Comparison of ENCODE assay signal across 24 mouse cellular contexts in genomic region chr4:141570821-141571220, GRCm38 (mm10). TPM values are rescaled to one million over a fixed set of nuclear protein-coding genes. Genes with fewer than 3 reads are reported as not detected.
DNase-seq lines count a peak whose midpoint lies in the region; ATAC-seq and TF ChIP-seq lines count a peak whose summit lies in the region.
"Had no signal": no experiment of that assay in that cellular context is flagged by ENCODE, and none has a peak within 500 bp of the region (broad histone marks: within the 10 kb centered on the region; RNA-seq: fewer than 3 reads in every experiment).

No protein-coding gene starts in this region.

- no peak overlapping the region for H3K4me3 ChIP-seq in heart, adult 2 months
- H3K4me3 ChIP-seq in heart, embryonic 10.5 days: no peak overlapping the region
- no peak overlapping the region for H3K4me3 ChIP-seq in kidney, postnatal 0 days (replicated peaks; ENCODE audit: low read depth, low read length)
- peak overlapping the region; percentile 55 for H3K4me3 ChIP-seq in ES-Bruce4 (ENCODE audit: low read depth, low read length)
- no peak overlapping the region for H3K4me3 ChIP-seq in brown adipose tissue, adult 24 weeks (ENCODE audit: insufficient read depth, low read depth, low read length)
- H3K4me3 ChIP-seq in midbrain, embryonic 16.5 days (ENCODE audit: low read depth, low read length): no peak overlapping the region
- H3K4me3 ChIP-seq in forebrain, embryonic 16.5 days (replicated peaks; ENCODE audit: low read length): no peak overlapping the region
- H3K4me3 ChIP-seq: forebrain, embryonic 13.5 days; hindbrain, embryonic 12.5 days; limb, embryonic 12.5 days; lung, embryonic 15.5 days; neural tube, embryonic 13.5 days; stomach, embryonic 15.5 days had no signal

- no peaks in the 10 kb centered on the region for H3K36me3 ChIP-seq in heart, adult 2 months (ENCODE audit: control insufficient read depth, insufficient read depth, low read length)
- H3K36me3 ChIP-seq in heart, embryonic 10.5 days: no peaks in the 10 kb centered on the region
- no peaks in the 10 kb centered on the region for H3K36me3 ChIP-seq in kidney, postnatal 0 days (ENCODE audit: insufficient read depth, low read length)
- no peaks in the 10 kb centered on the region for H3K36me3 ChIP-seq in ES-Bruce4 (ENCODE audit: control insufficient read depth, insufficient read depth, low read length, poor library complexity, severe bottlenecking)
- H3K36me3 ChIP-seq in midbrain, embryonic 16.5 days (ENCODE audit: control insufficient read depth, insufficient read depth, low read length): no peaks in the 10 kb centered on the region
- H3K36me3 ChIP-seq in forebrain, embryonic 16.5 days (ENCODE audit: control insufficient read depth, insufficient read depth): no peaks in the 10 kb centered on the region
- H3K36me3 ChIP-seq: hindbrain, embryonic 12.5 days; limb, embryonic 12.5 days; lung, embryonic 15.5 days; neural tube, embryonic 13.5 days; stomach, embryonic 15.5 days had no signal

- no peak for TF ChIP-seq EP300 in heart, adult 2 months (IDR thresholded peaks at IDR 0.05; ENCODE audit: insufficient read depth, low read depth, low read length)
- TF ChIP-seq EP300 in ES-Bruce4 (IDR thresholded peaks at IDR 0.05; ENCODE audit: insufficient read depth, low read depth, low read length): no peak

- intact Hi-C loops in heart, adult 2 months (cut with DNase I): loop anchor here (2.0 kb wide), 1 partner anchor 132 kb away; no protein-coding TSS in a partner anchor

- H3K4me1 ChIP-seq in heart, adult 2 months (ENCODE audit: control insufficient read depth, insufficient read depth, low read length): peaks cover 23% of the 10 kb centered on the region
- H3K4me1 ChIP-seq in heart, embryonic 10.5 days: peaks cover 32% of the 10 kb centered on the region
- H3K4me1 ChIP-seq in kidney, postnatal 0 days (replicated peaks; ENCODE audit: insufficient read depth, low read length): peaks cover 15% of the 10 kb centered on the region
- H3K4me1 ChIP-seq in ES-Bruce4 (ENCODE audit: control insufficient read depth, insufficient read depth, low read length): peaks cover 18% of the 10 kb centered on the region
- peaks cover 27% of the 10 kb centered on the region for H3K4me1 ChIP-seq in brown adipose tissue, adult 24 weeks (ENCODE audit: control insufficient read depth, insufficient read depth, insufficient read length, low read length)
- H3K4me1 ChIP-seq in midbrain, embryonic 16.5 days (ENCODE audit: control insufficient read depth, insufficient read depth, low read length): no peaks in the 10 kb centered on the region
- peaks cover 4% of the 10 kb centered on the region; the same call in 1 of the 2 replicates for H3K4me1 ChIP-seq in forebrain, embryonic 16.5 days (replicated peaks; ENCODE audit: control insufficient read depth, insufficient read depth, low read length)
- H3K4me1 ChIP-seq: hindbrain, embryonic 12.5 days; neural tube, embryonic 13.5 days had no signal

- H3K27ac ChIP-seq in heart, adult 2 months: peak overlapping the region; percentile 82
- no peak overlapping the region for H3K27ac ChIP-seq in heart, embryonic 10.5 days
- peak overlapping the region; percentile 61 for H3K27ac ChIP-seq in kidney, postnatal 0 days
- peak overlapping the region; percentile 57 for H3K27ac ChIP-seq in ES-Bruce4 (ENCODE audit: insufficient read depth, low read length)
- H3K27ac ChIP-seq in brown adipose tissue, adult 24 weeks (replicated peaks; ENCODE audit: low read depth, low read length): peak overlapping the region; percentile 97
- H3K27ac ChIP-seq in midbrain, embryonic 16.5 days (ENCODE audit: low read length): no peak overlapping the region
- H3K27ac ChIP-seq in forebrain, embryonic 16.5 days (ENCODE audit: low read length): no peak overlapping the region
- H3K27ac ChIP-seq: forebrain, embryonic 13.5 days; hindbrain, embryonic 12.5 days; limb, embryonic 12.5 days; liver, embryonic 14.5 days; lung, embryonic 15.5 days; neural tube, embryonic 13.5 days; stomach, embryonic 15.5 days had no signal

- TF ChIP-seq CTCF in heart, adult 2 months (IDR thresholded peaks at IDR 0.05): no peak
- no peak for TF ChIP-seq CTCF in kidney, postnatal 0 days (IDR thresholded peaks at IDR 0.05; ENCODE audit: low read depth)
- no peak for TF ChIP-seq CTCF in ES-Bruce4 (IDR thresholded peaks at IDR 0.05; ENCODE audit: low read depth, low read length)

- no peak overlapping the region for H3K9ac ChIP-seq in heart, adult 2 months (ENCODE audit: low read depth, low read length)
- H3K9ac ChIP-seq in kidney, postnatal 0 days (ENCODE audit: low read depth, low read length): no peak overlapping the region
- peak overlapping the region; percentile 45 for H3K9ac ChIP-seq in ES-Bruce4 (ENCODE audit: low read depth, poor library complexity, severe bottlenecking)
- H3K9ac ChIP-seq in midbrain, embryonic 16.5 days (ENCODE audit: low read depth, low read length): no peak overlapping the region
- no peak overlapping the region for H3K9ac ChIP-seq in forebrain, embryonic 16.5 days (replicated peaks; ENCODE audit: low read depth, low read length)
- H3K9ac ChIP-seq: forebrain, embryonic 13.5 days; hindbrain, embryonic 12.5 days; limb, embryonic 12.5 days; liver, embryonic 14.5 days; lung, embryonic 15.5 days; neural tube, embryonic 13.5 days; stomach, embryonic 15.5 days had no signal

- WGBS in heart, adult 2 months: 89% methylated on average over 1 of the region's 1 CpGs
- WGBS in heart, embryonic 10.5 days: 82% methylated on average over 1 of the region's 1 CpGs
- WGBS in kidney, postnatal 0 days: 95% methylated on average over 1 of the region's 1 CpGs
- 72% methylated on average over 1 of the region's 1 CpGs for WGBS in midbrain, embryonic 16.5 days
- 82% methylated on average over 1 of the region's 1 CpGs for WGBS in forebrain, embryonic 16.5 days

- H3K27me3 ChIP-seq in heart, adult 2 months (ENCODE audit: control insufficient read depth, insufficient read depth, low read length): no peaks in the 10 kb centered on the region
- H3K27me3 ChIP-seq in heart, embryonic 10.5 days (ENCODE audit: insufficient read depth, poor library complexity, severe bottlenecking): no peaks in the 10 kb centered on the region
- H3K27me3 ChIP-seq in kidney, postnatal 0 days (ENCODE audit: insufficient read depth, low read length): no peaks in the 10 kb centered on the region
- H3K27me3 ChIP-seq in ES-Bruce4 (ENCODE audit: control insufficient read depth, insufficient read depth, low read length, poor library complexity, severe bottlenecking): no peaks in the 10 kb centered on the region
- H3K27me3 ChIP-seq in midbrain, embryonic 16.5 days (ENCODE audit: control insufficient read depth, insufficient read depth, low read depth, low read length): no peaks in the 10 kb centered on the region
- H3K27me3 ChIP-seq in forebrain, embryonic 16.5 days (replicated peaks; ENCODE audit: control insufficient read depth, insufficient read depth, low read length): no peaks in the 10 kb centered on the region
- H3K27me3 ChIP-seq: forebrain, embryonic 13.5 days; hindbrain, embryonic 12.5 days; limb, embryonic 12.5 days; lung, embryonic 15.5 days; neural tube, embryonic 13.5 days; stomach, embryonic 15.5 days had no signal

- no peaks in the 10 kb centered on the region for H3K9me3 ChIP-seq in heart, embryonic 10.5 days
- no peaks in the 10 kb centered on the region for H3K9me3 ChIP-seq in kidney, postnatal 0 days (replicated peaks; ENCODE audit: low read length)
- H3K9me3 ChIP-seq in ES-Bruce4 (replicated peaks; ENCODE audit: control insufficient read depth, insufficient read depth, low read length, poor library complexity, severe bottlenecking): no peaks in the 10 kb centered on the region
- H3K9me3 ChIP-seq in midbrain, embryonic 16.5 days (replicated peaks; ENCODE audit: control insufficient read depth, low read length, poor library complexity, severe bottlenecking): no peaks in the 10 kb centered on the region
- no peaks in the 10 kb centered on the region for H3K9me3 ChIP-seq in forebrain, embryonic 16.5 days (ENCODE audit: control insufficient read depth, low read length)
- H3K9me3 ChIP-seq: forebrain, embryonic 13.5 days; hindbrain, embryonic 12.5 days; limb, embryonic 12.5 days; lung, embryonic 15.5 days; neural tube, embryonic 13.5 days; stomach, embryonic 15.5 days had no signal

- DNase-seq in heart, adult 2 months: no peak
- DNase-seq in heart, embryonic 10.5 days (ENCODE audit: low spot score): no peak
- DNase-seq in kidney, postnatal 0 days (ENCODE audit: low spot score): no peak
- DNase-seq in kidney, postnatal 4 days: no peak
- DNase-seq: cerebellum, adult 11 months; cerebellum, adult 9-10 months; cerebellum, postnatal 36 days; gastrocnemius, postnatal 36 days; heart, postnatal 14 days; right cerebral cortex, postnatal 4 days had no signal

- no peaks in the 10 kb centered on the region for H3K79me2 ChIP-seq in heart, adult 2 months (replicated peaks; ENCODE audit: control insufficient read depth, insufficient read depth, low read length)

- no peak for ATAC-seq in kidney, postnatal 0 days (replicated peaks; ENCODE audit: low FRiP score, low read depth)
- ATAC-seq in midbrain, embryonic 16.5 days: no peak
- no peak for ATAC-seq in forebrain, embryonic 16.5 days
- ATAC-seq: forebrain, embryonic 13.5 days had no signal

- TF ChIP-seq POLR2A in heart, adult 2 months (IDR thresholded peaks at IDR 0.05; ENCODE audit: insufficient read depth, low read depth, low read length): no peak
- TF ChIP-seq POLR2A in ES-Bruce4 (IDR thresholded peaks at IDR 0.05; ENCODE audit: insufficient read depth, low read length): no peak

- no peak overlapping the region for H3K4me2 ChIP-seq in kidney, postnatal 0 days (ENCODE audit: low read length)
- H3K4me2 ChIP-seq in midbrain, embryonic 16.5 days (ENCODE audit: low read length): no peak overlapping the region
- H3K4me2 ChIP-seq in forebrain, embryonic 16.5 days (ENCODE audit: low read length): no peak overlapping the region
- H3K4me2 ChIP-seq: forebrain, embryonic 13.5 days; hindbrain, embryonic 12.5 days; limb, embryonic 12.5 days; lung, embryonic 15.5 days; midbrain, embryonic 11.5 days; neural tube, embryonic 13.5 days; stomach, embryonic 15.5 days had no signal

RNA-seq across cellular contexts. Expression of gene Spen, which starts 32.4 kb away (rescaled TPM):
- 10 to 100 TPM; 28.0 to 28.9 TPM for total RNA-seq in heart, adult 2 months (2021)
- 10.7 and 11.5 TPM in 2 replicates for polyA plus RNA-seq in heart, adult 2 months (2012; rRNA removed)
- polyA plus RNA-seq in heart, embryonic 10.5 days (2016; fragmentation: Nextera tagmentation; extraction: Ambion mirVana): 6.0 and 8.4 TPM in 2 replicates
- polyA plus RNA-seq in kidney, postnatal 0 days (2015; fragmentation: Nextera tagmentation; extraction: Ambion mirVana): 6.2 and 6.6 TPM in 2 replicates
- 39.6 and 46.9 TPM in 2 replicates for polyA plus RNA-seq in ES-Bruce4 (2011; ENCODE audit: insufficient read depth, insufficient read length, low read depth, missing spikeins)
- 9.5 and 15.2 TPM in 2 replicates for polyA plus RNA-seq in brown adipose tissue, adult 24 weeks (2012; ENCODE audit: insufficient read depth, insufficient read length, missing spikeins)
- polyA plus RNA-seq in midbrain, embryonic 16.5 days (2015; fragmentation: Nextera tagmentation; extraction: Ambion mirVana): 13.6 and 19.2 TPM in 2 replicates
- 16.0 and 19.1 TPM in 2 replicates for polyA plus RNA-seq in forebrain, embryonic 16.5 days (2015; fragmentation: Nextera tagmentation; extraction: Ambion mirVana)

RNA-seq across cellular contexts. Expression of gene Fblim1, which starts 35.1 kb away (rescaled TPM):
- 100 to 1,000 TPM; 236 to 263 TPM for total RNA-seq in heart, adult 2 months (2021)
- polyA plus RNA-seq in heart, adult 2 months (2012; rRNA removed): 297 and 303 TPM in 2 replicates
- 61.9 and 62.7 TPM in 2 replicates for polyA plus RNA-seq in heart, embryonic 10.5 days (2016; fragmentation: Nextera tagmentation; extraction: Ambion mirVana)
- polyA plus RNA-seq in kidney, postnatal 0 days (2015; fragmentation: Nextera tagmentation; extraction: Ambion mirVana): 58.1 and 64.6 TPM in 2 replicates
- 73.8 and 76.6 TPM in 2 replicates for polyA plus RNA-seq in ES-Bruce4 (2011; ENCODE audit: insufficient read depth, insufficient read length, low read depth, missing spikeins)
- 2.1 and 3.6 TPM in 2 replicates for polyA plus RNA-seq in brown adipose tissue, adult 24 weeks (2012; ENCODE audit: insufficient read depth, insufficient read length, missing spikeins)
- polyA plus RNA-seq in midbrain, embryonic 16.5 days (2015; fragmentation: Nextera tagmentation; extraction: Ambion mirVana): 35.6 and 37.8 TPM in 2 replicates
- polyA plus RNA-seq in forebrain, embryonic 16.5 days (2015; fragmentation: Nextera tagmentation; extraction: Ambion mirVana): 18.8 and 27.8 TPM in 2 replicates
- total RNA-seq: megakaryocyte, adult 5-6 weeks had no signal

RNA-seq across cellular contexts. Expression of gene Tmem82, which starts 47.6 kb away (rescaled TPM):
- 10 to 100 TPM; 16.5 to 20.2 TPM for total RNA-seq in heart, adult 2 months (2021)
- 35.5 and 36.6 TPM in 2 replicates for polyA plus RNA-seq in heart, adult 2 months (2012; rRNA removed)
- polyA plus RNA-seq in heart, embryonic 10.5 days (2016; fragmentation: Nextera tagmentation; extraction: Ambion mirVana): 0.96 and 2.4 TPM in 2 replicates
- polyA plus RNA-seq in kidney, postnatal 0 days (2015; fragmentation: Nextera tagmentation; extraction: Ambion mirVana): 7.7 and 9.5 TPM in 2 replicates
- polyA plus RNA-seq in ES-Bruce4 (2011; ENCODE audit: insufficient read depth, insufficient read length, low read depth, missing spikeins): 3.4 and 4.5 TPM in 2 replicates
- 1.1 TPM in 1 of 2 replicates, not detected in the other for polyA plus RNA-seq in brown adipose tissue, adult 24 weeks (2012; ENCODE audit: insufficient read depth, insufficient read length, missing spikeins)
- polyA plus RNA-seq in midbrain, embryonic 16.5 days (2015; fragmentation: Nextera tagmentation; extraction: Ambion mirVana): 0.14 and 0.43 TPM in 2 replicates
- polyA plus RNA-seq in forebrain, embryonic 16.5 days (2015; fragmentation: Nextera tagmentation; extraction: Ambion mirVana): 0.13 and 0.19 TPM in 2 replicates

RNA-seq across cellular contexts. Expression of gene Slc25a34, which starts 52.8 kb away (rescaled TPM):
- 100 to 1,000 TPM; 118 to 132 TPM for total RNA-seq in heart, adult 2 months (2021)
- polyA plus RNA-seq in heart, adult 2 months (2012; rRNA removed): 183 and 258 TPM in 2 replicates
- 0.20 and 0.34 TPM in 2 replicates for polyA plus RNA-seq in heart, embryonic 10.5 days (2016; fragmentation: Nextera tagmentation; extraction: Ambion mirVana)
- polyA plus RNA-seq in kidney, postnatal 0 days (2015; fragmentation: Nextera tagmentation; extraction: Ambion mirVana): 1.9 and 2.3 TPM in 2 replicates
- polyA plus RNA-seq in ES-Bruce4 (2011; ENCODE audit: insufficient read depth, insufficient read length, low read depth, missing spikeins): 0.82 and 1.8 TPM in 2 replicates
- 4.5 and 12.7 TPM in 2 replicates for polyA plus RNA-seq in brown adipose tissue, adult 24 weeks (2012; ENCODE audit: insufficient read depth, insufficient read length, missing spikeins)
- 0.27 and 0.45 TPM in 2 replicates for polyA plus RNA-seq in midbrain, embryonic 16.5 days (2015; fragmentation: Nextera tagmentation; extraction: Ambion mirVana)
- polyA plus RNA-seq in forebrain, embryonic 16.5 days (2015; fragmentation: Nextera tagmentation; extraction: Ambion mirVana): 0.08 TPM in 1 of 2 replicates, not detected in the other
- total RNA-seq: megakaryocyte, adult 5-6 weeks had no signal
- polyA plus RNA-seq: embryonic facial prominence, embryonic 11.5 days; hindbrain, embryonic 12.5 days; limb, embryonic 12.5 days; midbrain, embryonic 11.5 days had no signal

Comparison
In these comparisons a context has a peak if more than half of its experiments do, and no peak if none do; other contexts are left out.
1. H3K27ac ChIP-seq: peak in heart, adult 2 months (single experiment), kidney, postnatal 0 days (single experiment), ES-Bruce4 (single experiment) and brown adipose tissue, adult 24 weeks (single experiment); none in heart, embryonic 10.5 days (single experiment), midbrain, embryonic 16.5 days (single experiment) and forebrain, embryonic 16.5 days (single experiment).